Mouse (Mus musculus): Measurements from ENCODE around the gene Eef2. TPM values are rescaled to one million over a fixed set of nuclear protein-coding genes. Genes with fewer than 3 reads are reported as not detected.

The Eef2 gene
- total and polyA plus RNA-seq, 3 experiments, result 1,752 to 4,660 (median 2,649) TPM

DNA sequence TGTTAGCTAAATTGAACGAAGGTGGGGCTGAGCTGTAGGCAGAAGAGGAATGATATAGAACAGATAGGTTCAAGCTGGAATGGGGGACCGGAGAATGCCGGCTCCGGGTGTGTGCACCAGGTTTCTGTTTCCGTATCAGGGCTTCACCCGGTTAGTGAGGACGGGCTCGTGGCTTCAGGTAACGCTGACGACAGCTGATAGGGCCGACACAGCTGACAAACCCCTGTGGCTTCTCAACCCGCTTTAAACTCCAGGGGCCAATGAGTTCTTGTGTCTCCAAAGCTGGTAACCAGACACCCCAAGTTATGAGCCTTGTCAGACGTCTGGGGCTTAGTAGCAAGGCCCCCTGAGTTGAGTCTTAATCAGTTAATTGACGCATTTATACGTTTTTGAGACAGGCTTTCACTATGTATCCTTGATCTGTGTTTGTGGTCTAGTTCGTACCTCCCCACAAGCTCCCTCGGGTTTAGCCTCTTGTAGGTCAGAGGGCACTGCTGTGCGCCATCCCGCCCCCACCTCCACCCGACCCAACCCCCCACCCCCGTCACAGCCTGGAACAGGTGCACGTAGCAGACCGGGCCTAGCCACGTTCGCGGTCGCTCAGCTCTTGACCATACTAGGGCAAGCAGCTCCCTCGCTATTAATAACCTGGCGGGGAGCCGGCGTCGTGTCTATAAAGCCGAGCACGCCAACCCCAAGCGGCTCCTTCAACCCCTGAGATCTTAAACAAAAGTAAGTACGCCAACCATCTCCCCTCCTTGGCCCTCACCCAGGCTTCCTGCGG, 17.8 kb downstream of the Eef2 start (continued):
- TF ChIP-seq BHLHE40 (IDR thresholded peaks at IDR 0.05; ENCODE audit: low read depth, low read length) (peak; percentile 49), SIN3A (IDR thresholded peaks at IDR 0.05; ENCODE audit: low read length) (peak; percentile 81), USF1 (IDR thresholded peaks at IDR 0.05; ENCODE audit: low read depth, low read length) (no peak), E2F4 (IDR thresholded peaks at IDR 0.05; ENCODE audit: insufficient replicate concordance, low read depth, low read length) (no peak), JUN (IDR thresholded peaks at IDR 0.05; ENCODE audit: insufficient read depth, low read depth, low read length) (no peak), UBTF (IDR thresholded peaks at IDR 0.05; ENCODE audit: low read depth, low read length) (peak; percentile 74; the same call in 1 of the 2 replicates), ZC3H11A (IDR thresholded peaks at IDR 0.05; ENCODE audit: low read depth, low read length) (no peak), ELF1 (IDR thresholded peaks at IDR 0.05; ENCODE audit: low read depth, low read length) (peak; percentile 66), ZMIZ1 (IDR thresholded peaks at IDR 0.05; ENCODE audit: low read depth, low read length) (peak; percentile 69; the same call in 1 of the 2 replicates), MYC (IDR thresholded peaks at IDR 0.05; ENCODE audit: low read depth, low read length) (peak; percentile 64), MAZ (IDR thresholded peaks at IDR 0.05; ENCODE audit: low read depth, low read length) (peak; percentile 82; the same call in 1 of the 2 replicates), MXI1 (IDR thresholded peaks at IDR 0.05; ENCODE audit: low read depth, low read length) (peak; percentile 58; the same call in 1 of the 2 replicates), MAFK (IDR thresholded peaks at IDR 0.05; ENCODE audit: insufficient replicate concordance, low read length) (0 out of 2 replicates have a peak, but pooled peaks have one; percentile 41)

DNA sequence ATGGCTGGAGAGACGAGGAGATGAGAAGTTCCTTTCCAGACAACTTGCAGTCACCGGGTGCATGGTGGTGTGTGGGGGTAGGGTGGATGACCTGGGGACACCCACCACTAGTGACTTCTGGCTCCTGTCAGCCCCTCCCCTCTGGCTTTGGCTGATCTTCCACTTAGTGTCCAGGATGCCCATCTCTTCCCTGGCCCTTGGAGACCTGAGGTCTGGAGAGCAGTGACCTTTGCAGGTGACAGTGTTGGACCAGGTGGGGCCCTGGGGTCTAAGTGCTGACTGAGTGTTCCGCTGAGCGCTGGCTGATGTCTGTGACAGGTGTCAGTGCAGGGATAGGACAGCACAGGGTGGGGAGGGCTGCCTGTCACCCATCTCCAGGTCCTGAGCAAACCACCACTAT, 18.9 kb downstream of the Eef2 start:
- Histone ChIP-seq H3K9ac (ENCODE audit: insufficient read depth, low read depth) (no peak overlapping the region), H3K4me3 (replicated peaks in 1 of 3; ENCODE audit: low read depth in 2 of 3, low read length in 2 of 3, poor library complexity in 1 of 3) (peak overlapping the region in 2 of 3 experiments; percentile 3 to 33), H3K4me1 (ENCODE audit: control insufficient read depth in 1 of 2, insufficient read depth in 2 of 2) (peaks cover 31 to 62% of the 10 kb centered on the region in 2 experiments), H3K4me2 (ENCODE audit: insufficient read depth, low read depth, poor library complexity, severe bottlenecking) (peak overlapping the region; percentile 87; the same call in 1 of the 2 replicates), H3K9me3 (replicated peaks; ENCODE audit: low read length) (no peaks in the 10 kb centered on the region), H3K27me3 (replicated peaks) (peaks cover 5% of the 10 kb centered on the region), H3K27ac (ENCODE audit: insufficient read depth, low read depth) (0 out of 2 replicates have a peak overlapping the region, but pooled peaks have one; percentile 4), H3K79me2 (replicated peaks; ENCODE audit: control insufficient read depth, extremely low read depth, insufficient read depth, poor library complexity, severe bottlenecking) (no peaks in the 10 kb centered on the region), H3K36me3 (replicated peaks in 1 of 2; ENCODE audit: control insufficient read depth in 1 of 2, insufficient read depth in 1 of 2, low read length in 1 of 2) (peaks cover 8 to 14% of the 10 kb centered on the region in 2 experiments)
- in situ Hi-C loops (cut with MboI; ENCODE audit: low pct_ligation_motif_present, low pct_unique_long_range_greater_than_20kb, low sequenced_read_pairs) (loop anchor here (5.0 to 10.0 kb wide), 2 partner anchors 92 to 160 kb away; partner anchors contain the start of genes Hmg20b and Mfsd12), dilution Hi-C loops (cut with MboI; ENCODE audit: extremely low pct_ligation_motif_present, extremely low pct_unique_long_range_greater_than_20kb, low sequenced_read_pairs) (no loop called here)
- DNase-seq (ENCODE audit: extremely low read depth), result no peak
- no peak for TF ChIP-seq CHD2 (IDR thresholded peaks at IDR 0.05; ENCODE audit: low read length)
- no peak for TF ChIP-seq TBP (conservative IDR thresholded peaks at IDR 0.05; ENCODE audit: low read depth, low read length)
- no peak for TF ChIP-seq UBTF (IDR thresholded peaks at IDR 0.05; ENCODE audit: low read depth, low read length)
- no peak for TF ChIP-seq TCF12 (IDR thresholded peaks at IDR 0.05; ENCODE audit: low read depth, low read length)
- no peak for TF ChIP-seq SIN3A (IDR thresholded peaks at IDR 0.05; ENCODE audit: low read length)
- 0 out of 2 replicates have a peak, but pooled peaks have one; percentile 3 for TF ChIP-seq BHLHE40 (IDR thresholded peaks at IDR 0.05; ENCODE audit: low read depth, low read length)
